Mouse (Mus musculus): Measurements from ENCODE around the gene Grid1. TPM values are rescaled to one million over a fixed set of nuclear protein-coding genes. Genes with fewer than 3 reads are reported as not detected.

Grid1 gene
- total RNA-seq, 2 experiments from 2014 or later = 0.34 TPM; not detected in 1

GRCm38 (mm10) chr14:35309201-35309600 is 489.3 kb downstream of the Grid1 start:
- no peak for ATAC-seq (replicated peaks; ENCODE audit: low FRiP score, poor library complexity, severe bottlenecking)

DNA sequence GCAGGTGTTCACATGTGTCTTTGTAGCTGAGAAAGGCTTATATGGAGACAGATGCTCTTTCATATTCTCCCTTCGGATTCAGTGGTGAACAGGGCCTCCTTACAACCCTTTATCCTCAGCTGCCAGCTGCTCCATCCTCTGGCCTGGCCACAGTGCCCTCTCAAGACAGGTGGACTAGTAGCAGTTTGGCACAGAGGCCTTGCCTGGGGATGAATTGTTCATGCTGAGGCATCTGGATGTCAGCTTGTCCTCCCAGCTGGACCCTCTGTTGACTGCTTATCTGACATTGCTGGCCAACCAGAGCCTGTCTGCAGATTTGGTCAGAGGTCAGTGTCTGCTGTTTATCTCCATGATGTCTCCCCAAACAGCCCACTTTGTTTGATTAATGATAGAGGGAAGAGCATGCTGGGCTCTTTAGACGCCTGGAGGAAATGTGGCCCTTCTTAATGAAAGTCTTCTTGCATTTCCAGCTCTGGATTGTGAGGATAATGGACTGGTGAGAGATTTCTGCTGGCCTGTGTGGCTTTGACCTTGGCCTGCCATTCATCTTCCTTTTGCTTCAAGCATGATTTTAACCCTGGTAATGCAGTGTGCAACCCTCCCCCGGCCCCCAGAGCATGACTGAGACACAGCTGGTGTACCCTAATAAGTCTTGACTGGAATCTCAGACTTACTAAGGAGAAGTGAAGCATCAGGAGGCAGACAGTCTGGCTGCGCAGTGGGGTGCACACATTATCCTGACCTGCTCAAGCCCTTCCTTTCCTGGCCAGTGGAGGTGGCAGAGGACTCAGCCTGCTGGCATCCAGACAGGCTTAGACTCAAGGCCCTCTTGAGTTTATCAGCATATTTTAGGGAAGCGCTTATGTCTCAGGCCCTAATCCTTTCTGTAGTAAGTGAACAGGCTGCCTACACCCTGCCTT is 493.7 kb downstream of the Grid1 start:
- no peak for ATAC-seq (replicated peaks; ENCODE audit: low FRiP score, poor library complexity, severe bottlenecking)

DNA sequence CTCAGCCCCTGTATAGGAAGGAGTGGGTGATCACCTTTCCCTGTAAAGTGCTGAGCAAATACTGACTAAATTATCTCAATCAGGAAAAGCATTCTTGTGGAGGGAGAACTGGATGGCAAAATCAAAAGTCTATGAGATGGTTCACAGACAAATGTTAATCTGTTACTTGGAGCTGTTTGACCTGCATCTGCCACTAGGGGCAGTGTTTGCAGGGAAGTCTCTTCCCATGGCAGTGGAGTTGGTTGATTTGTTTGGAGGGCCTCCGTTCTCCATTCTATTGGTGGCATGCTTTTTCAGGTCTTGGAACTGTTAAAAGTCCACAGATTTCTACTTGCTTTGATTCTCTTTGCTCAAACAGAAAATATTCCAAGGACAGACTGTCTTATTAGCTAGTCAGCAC is 506.4 kb downstream of the Grid1 start:
- no peak for ATAC-seq (replicated peaks; ENCODE audit: low FRiP score, poor library complexity, severe bottlenecking)

DNA sequence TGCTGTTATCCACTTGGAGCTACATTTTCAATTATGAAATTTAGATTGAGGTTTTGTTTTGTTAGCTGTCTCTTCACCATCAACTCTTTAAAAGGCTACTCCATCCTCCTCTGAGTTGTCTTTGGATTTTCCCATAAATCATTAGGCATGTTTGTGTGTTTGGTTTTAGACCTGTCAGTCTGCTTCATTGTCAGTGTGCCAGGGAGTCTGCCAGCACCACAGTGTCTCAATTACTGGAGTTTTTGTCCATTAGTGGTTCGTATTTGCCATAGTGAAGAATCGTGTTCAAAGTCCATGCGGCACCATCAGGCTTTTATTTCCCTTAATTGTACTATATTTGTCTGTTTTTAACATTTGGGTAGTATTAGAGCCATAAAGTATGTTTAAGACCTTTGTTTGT is 516.7 kb downstream of the Grid1 start:
- no peak for ATAC-seq (replicated peaks; ENCODE audit: low FRiP score, poor library complexity, severe bottlenecking)

DNA sequence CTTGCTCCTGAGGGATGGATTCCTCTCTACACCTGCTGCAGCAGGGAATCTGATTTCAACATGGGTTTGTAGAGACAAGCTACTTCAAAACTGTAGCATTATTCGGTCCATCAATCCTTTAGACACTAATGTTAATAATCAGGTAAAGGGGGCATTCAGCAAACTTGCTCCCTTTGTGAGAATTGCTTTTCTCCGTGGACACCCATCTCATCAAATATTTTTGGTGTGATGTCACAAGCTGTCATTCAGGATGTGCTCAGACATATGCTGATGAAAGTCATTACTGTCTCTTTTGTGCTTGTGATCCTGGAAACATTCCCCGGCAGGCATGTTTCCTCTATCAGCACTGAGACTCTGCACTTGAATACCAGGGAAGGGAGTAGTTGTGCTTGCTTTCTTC is 536.1 kb downstream of the Grid1 start:
- no peak for ATAC-seq (replicated peaks; ENCODE audit: low FRiP score, poor library complexity, severe bottlenecking)

- ATAC-seq (replicated peaks; ENCODE audit: low FRiP score, poor library complexity, severe bottlenecking) = no peak
These were observed 536.7 kb downstream of the Grid1 start for GRCm38 (mm10) chr14:35356480-35357085.

- ATAC-seq (replicated peaks; ENCODE audit: low FRiP score, poor library complexity, severe bottlenecking) = no peak
These were observed 538.4 kb downstream of the Grid1 start for GRCm38 (mm10) chr14:35358136-35358821.

DNA sequence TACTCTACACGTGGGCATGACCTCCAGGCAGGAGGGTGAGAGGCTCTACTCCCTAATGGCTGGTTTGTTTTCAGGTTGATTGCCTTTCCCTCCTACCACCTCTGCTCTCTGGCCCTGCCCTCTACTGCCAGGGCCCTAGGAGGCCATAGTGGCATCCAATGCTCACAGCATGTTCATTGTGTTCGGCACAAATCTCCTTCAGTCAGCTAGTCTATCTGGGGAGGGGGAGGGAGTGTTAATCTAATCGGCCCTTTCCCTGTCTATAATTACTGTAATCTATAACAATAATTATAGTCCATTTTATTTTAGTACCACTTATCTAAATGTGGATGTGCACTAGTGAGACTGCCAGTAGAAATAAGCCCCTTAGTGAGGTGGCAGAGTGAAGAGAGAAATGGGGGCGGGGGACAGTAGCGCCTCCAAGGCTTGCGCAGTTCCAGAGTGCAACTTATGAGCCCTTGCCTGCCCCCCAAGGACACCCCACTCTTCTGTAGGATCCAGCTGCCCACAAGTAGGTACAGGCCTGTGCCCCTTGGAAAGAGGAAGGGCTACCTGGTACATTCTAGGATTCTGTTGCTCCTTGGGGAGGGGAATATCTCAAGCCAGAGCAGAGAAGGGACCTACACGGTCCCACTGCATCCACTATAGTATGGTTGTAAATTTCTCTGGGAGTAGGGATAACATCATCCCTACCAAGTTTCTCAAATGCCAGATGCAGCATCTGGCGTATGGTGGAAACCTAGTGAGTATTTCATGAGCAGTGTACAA is 545.5 kb downstream of the Grid1 start:
- no peak for ATAC-seq (replicated peaks; ENCODE audit: low FRiP score, poor library complexity, severe bottlenecking)

DNA sequence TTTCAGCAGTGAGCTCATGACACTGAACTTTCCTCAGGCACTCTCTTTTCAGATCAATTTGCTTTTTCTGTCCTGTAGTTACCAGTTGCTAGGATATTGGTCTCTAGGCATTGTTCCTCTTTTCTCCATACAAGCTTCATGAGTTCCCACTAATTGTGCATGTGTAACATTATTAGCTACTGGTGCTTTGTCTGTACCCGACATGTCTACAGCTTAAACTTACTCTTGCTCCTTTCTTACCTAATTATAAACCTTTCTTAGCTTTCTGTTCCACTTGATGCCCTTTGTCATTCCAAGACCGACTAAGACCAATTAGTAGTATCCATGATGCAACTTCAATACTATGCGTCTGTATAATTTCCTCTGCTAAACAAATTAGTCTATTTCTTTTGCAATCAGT is 554.5 kb downstream of the Grid1 start:
- ATAC-seq (replicated peaks; ENCODE audit: low FRiP score, poor library complexity, severe bottlenecking) = no peak

- no peak for ATAC-seq (replicated peaks; ENCODE audit: low FRiP score, poor library complexity, severe bottlenecking)
These were observed 573.7 kb downstream of the Grid1 start for GRCm38 (mm10) chr14:35393591-35393990.

DNA sequence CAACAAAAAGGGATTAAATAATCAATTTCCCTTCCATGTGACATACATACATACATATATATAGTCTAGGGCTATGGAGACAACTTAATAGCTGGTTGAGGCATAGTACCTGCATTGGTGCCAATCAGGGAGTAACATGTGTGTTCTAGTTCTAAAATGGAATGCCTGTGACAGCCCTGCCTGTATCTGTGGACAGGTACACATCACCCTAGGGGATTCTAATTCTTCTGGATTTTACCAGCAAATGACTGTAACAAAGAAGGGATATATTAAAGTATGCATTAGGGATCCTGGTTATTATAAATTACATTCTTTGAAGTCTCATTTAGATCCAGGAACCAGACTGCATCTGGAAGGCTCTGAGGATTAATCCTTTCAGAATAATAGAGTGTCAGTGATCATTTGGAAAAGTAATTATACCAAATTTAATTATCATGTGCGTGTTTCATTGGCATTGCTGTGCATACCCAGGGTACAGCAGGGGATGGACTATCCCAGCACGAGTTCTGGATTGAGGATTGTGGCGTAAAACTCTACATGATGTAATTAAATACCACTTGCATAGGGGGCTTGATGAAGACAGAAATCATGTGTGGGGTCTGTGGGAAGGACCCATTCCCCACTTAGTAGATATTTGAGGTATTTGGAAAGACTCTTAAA is 584.5 kb downstream of the Grid1 start:
- ATAC-seq (replicated peaks; ENCODE audit: low FRiP score, poor library complexity, severe bottlenecking) = no peak

- no peak for ATAC-seq (replicated peaks; ENCODE audit: low FRiP score, poor library complexity, severe bottlenecking)
These were observed 610.4 kb downstream of the Grid1 start for GRCm38 (mm10) chr14:35430259-35430658.

DNA sequence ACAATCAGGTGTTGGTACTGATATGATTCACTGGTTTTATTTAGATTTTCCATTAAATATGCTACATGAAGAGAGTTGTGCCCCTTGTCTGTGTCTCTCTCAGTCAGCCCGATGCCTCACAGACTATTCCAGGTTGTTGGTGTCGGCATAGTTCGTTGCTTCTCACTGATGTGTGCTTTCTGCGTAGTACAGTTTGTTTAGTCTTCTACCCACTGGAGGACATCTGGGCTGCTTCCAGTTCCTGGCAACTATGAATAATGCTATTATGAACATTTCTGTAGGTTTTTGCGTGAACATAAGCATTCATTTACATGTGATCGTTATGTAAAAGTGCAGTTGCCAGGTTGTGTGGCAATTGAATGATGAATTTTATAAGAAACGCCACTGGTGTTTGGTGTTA is 633.8 kb downstream of the Grid1 start:
- ATAC-seq (replicated peaks; ENCODE audit: low FRiP score, poor library complexity, severe bottlenecking) = no peak

DNA sequence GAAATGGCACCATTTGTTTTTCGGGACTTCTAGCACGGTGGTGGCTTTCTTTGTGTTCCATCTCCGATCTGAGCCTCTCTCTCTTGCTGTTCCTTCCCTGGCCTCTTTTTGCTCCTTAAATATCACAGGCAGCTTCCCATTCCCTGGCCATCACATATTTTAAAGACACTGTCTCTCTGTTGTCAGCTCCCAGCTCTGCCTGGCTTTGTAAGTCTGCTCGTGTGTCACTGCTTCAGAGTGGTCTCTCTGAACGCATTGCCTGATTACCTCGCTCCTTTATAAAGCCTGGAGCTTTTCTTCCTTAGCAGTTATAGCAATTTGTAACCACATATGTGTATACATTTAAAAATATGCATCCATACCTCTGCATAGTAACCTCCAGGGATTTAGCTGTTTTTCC is 648.3 kb downstream of the Grid1 start:
- ATAC-seq (replicated peaks; ENCODE audit: low FRiP score, poor library complexity, severe bottlenecking) = no peak

- ATAC-seq (replicated peaks; ENCODE audit: low FRiP score, poor library complexity, severe bottlenecking) = no peak
These were observed 666.1 kb downstream of the Grid1 start for GRCm38 (mm10) chr14:35486017-35486416.

- no peak for ATAC-seq (replicated peaks; ENCODE audit: low FRiP score, poor library complexity, severe bottlenecking)
These were observed 682.4 kb downstream of the Grid1 start for GRCm38 (mm10) chr14:35502324-35502723.

DNA sequence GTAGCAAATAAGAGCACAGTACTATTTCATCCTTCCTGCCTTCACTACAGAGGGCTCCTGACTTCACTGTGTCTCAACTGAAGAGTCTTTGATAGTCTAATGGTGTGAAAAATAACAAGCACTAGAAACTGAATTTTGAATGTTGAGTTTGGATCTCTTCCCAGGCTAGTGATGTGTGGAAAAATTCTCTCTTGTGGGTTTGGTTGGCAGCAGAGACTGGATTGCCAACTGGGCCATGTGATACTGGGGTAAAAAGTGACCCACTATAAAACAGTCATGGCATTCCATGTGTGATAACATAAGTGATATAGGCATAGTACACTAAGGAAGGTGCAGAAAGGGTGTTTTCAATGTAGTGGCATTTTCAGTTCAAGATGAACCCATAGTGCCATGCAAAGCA is 699.5 kb downstream of the Grid1 start:
- ATAC-seq (replicated peaks; ENCODE audit: low FRiP score, poor library complexity, severe bottlenecking) = no peak

- ATAC-seq (replicated peaks; ENCODE audit: low FRiP score, poor library complexity, severe bottlenecking) = no peak
These were observed 718.9 kb downstream of the Grid1 start for GRCm38 (mm10) chr14:35538835-35539234.

- no peak for ATAC-seq (replicated peaks; ENCODE audit: low FRiP score, poor library complexity, severe bottlenecking)
These were observed 721.5 kb downstream of the Grid1 start for GRCm38 (mm10) chr14:35541254-35541991.
